10 mouse cellular contexts compared by ENCODE assay signal in the genomic region with DNA sequence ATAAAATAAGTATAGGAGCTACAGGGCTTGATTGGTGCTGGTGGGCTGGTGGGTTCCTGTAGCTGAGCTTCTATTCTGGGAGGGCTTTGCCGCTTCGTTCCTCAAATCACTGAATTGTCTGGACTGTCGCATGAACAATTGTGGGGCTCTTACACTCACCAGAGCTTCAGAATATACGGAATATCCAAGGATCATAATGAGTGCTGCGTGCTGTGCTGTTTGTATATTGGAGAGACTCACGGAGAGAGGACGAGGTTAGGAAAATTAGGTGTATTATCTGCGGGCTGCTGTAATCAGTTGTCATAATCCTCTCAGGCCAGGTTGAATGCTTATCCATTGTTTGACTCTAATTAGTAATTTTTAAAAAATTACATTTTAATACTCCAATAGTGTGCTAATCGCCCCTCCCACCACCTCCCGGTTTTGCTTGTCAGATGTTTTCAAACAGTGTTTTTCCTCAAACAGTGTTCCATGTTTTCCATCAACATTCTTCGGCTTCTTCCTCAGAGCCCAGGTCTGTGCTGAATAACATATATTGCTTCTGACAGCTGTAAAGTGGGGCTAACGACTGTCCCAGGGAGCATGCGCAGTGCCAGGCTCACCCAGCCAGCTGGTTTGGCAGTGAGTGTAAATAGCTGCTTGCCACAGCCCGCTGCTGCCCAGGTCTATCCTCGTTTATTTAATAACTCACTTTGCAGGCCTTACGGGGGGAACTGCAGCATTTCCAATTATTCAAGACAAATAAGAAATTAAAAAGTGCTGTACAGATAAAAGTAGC.
A peak's percentile ranks its signal among the peaks of the same experiment; 100 is the strongest.
DNase-seq lines count a peak whose midpoint lies in the region; ATAC-seq and TF ChIP-seq lines count a peak whose summit lies in the region.
"Had no signal": no experiment of that assay in that cellular context is flagged by ENCODE, and none has a peak within 500 bp of the region (broad histone marks: within the 10 kb centered on the region; RNA-seq: fewer than 3 reads in every experiment).

No protein-coding gene starts in this region.

- H3K9ac ChIP-seq in forebrain, embryonic 12.5 days, result no peak overlapping the region
- no peak overlapping the region for H3K9ac ChIP-seq in lung, embryonic 14.5 days
- H3K9ac ChIP-seq in lung, postnatal 0 days (replicated peaks; ENCODE audit: low read depth), result no peak overlapping the region
- no peak overlapping the region for H3K9ac ChIP-seq in embryonic facial prominence, embryonic 15.5 days
- H3K9ac ChIP-seq: liver, embryonic 14.5 days had no signal

- H3K36me3 ChIP-seq in forebrain, embryonic 12.5 days (replicated peaks), result no peaks in the 10 kb centered on the region
- no peaks in the 10 kb centered on the region for H3K36me3 ChIP-seq in forebrain, embryonic 10.5 days (replicated peaks)
- H3K36me3 ChIP-seq in lung, embryonic 14.5 days (ENCODE audit: insufficient read depth), result no peaks in the 10 kb centered on the region
- H3K36me3 ChIP-seq in lung, postnatal 0 days (ENCODE audit: insufficient read depth, low read length), result no peaks in the 10 kb centered on the region
- no peaks in the 10 kb centered on the region for H3K36me3 ChIP-seq in embryonic facial prominence, embryonic 15.5 days

- peak; percentile 61; the same call in 1 of the 2 replicates for ATAC-seq in forebrain, embryonic 12.5 days (ENCODE audit: low FRiP score)
- no peak for ATAC-seq in lung, embryonic 14.5 days (ENCODE audit: insufficient read depth)
- no peak for ATAC-seq in lung, postnatal 0 days
- ATAC-seq in embryonic facial prominence, embryonic 15.5 days (ENCODE audit: insufficient number of reproducible peaks, low FRiP score, low TSS enrichment, low read depth), result no peak
- ATAC-seq in megakaryocyte, adult 5-6 weeks (ENCODE audit: poor library complexity, severe bottlenecking), result no peak

- no peak overlapping the region for H3K27ac ChIP-seq in forebrain, embryonic 12.5 days
- H3K27ac ChIP-seq in forebrain, embryonic 10.5 days, result no peak overlapping the region
- no peak overlapping the region for H3K27ac ChIP-seq in lung, embryonic 14.5 days (ENCODE audit: low read depth)
- no peak overlapping the region for H3K27ac ChIP-seq in lung, postnatal 0 days (ENCODE audit: low read length)
- H3K27ac ChIP-seq in embryonic facial prominence, embryonic 15.5 days (replicated peaks), result no peak overlapping the region
- H3K27ac ChIP-seq: liver, embryonic 14.5 days had no signal

- H3K27me3 ChIP-seq in forebrain, embryonic 12.5 days, result no peaks in the 10 kb centered on the region
- no peaks in the 10 kb centered on the region for H3K27me3 ChIP-seq in forebrain, embryonic 10.5 days (ENCODE audit: poor library complexity, severe bottlenecking)
- no peaks in the 10 kb centered on the region for H3K27me3 ChIP-seq in lung, embryonic 14.5 days (ENCODE audit: insufficient read depth, low read length)
- no peaks in the 10 kb centered on the region for H3K27me3 ChIP-seq in lung, postnatal 0 days (replicated peaks; ENCODE audit: insufficient read depth, low read length)
- H3K27me3 ChIP-seq in embryonic facial prominence, embryonic 15.5 days, result no peaks in the 10 kb centered on the region

- peak overlapping the region; percentile 3; the same call in 1 of the 2 replicates for H3K4me2 ChIP-seq in forebrain, embryonic 12.5 days
- H3K4me2 ChIP-seq in lung, embryonic 14.5 days, result peak overlapping the region; percentile 34
- H3K4me2 ChIP-seq in lung, postnatal 0 days (replicated peaks; ENCODE audit: low read depth, low read length), result no peak overlapping the region
- peak overlapping the region; percentile 25 for H3K4me2 ChIP-seq in embryonic facial prominence, embryonic 15.5 days (replicated peaks)

- 61% methylated on average over 16 of the region's 16 CpGs for WGBS in forebrain, embryonic 12.5 days
- WGBS in forebrain, embryonic 10.5 days, result 85% methylated on average over 16 of the region's 16 CpGs
- WGBS in lung, embryonic 14.5 days, result 54% methylated on average over 16 of the region's 16 CpGs
- WGBS in lung, postnatal 0 days, result 70% methylated on average over 16 of the region's 16 CpGs
- 59% methylated on average over 16 of the region's 16 CpGs for WGBS in embryonic facial prominence, embryonic 15.5 days

- TF ChIP-seq EP300 in lung, postnatal 0 days (IDR thresholded peaks at IDR 0.05), result no peak

- H3K9me3 ChIP-seq in forebrain, embryonic 12.5 days, result no peaks in the 10 kb centered on the region
- H3K9me3 ChIP-seq in forebrain, embryonic 10.5 days, result no peaks in the 10 kb centered on the region
- no peaks in the 10 kb centered on the region for H3K9me3 ChIP-seq in lung, embryonic 14.5 days (ENCODE audit: low read depth, low read length)
- no peaks in the 10 kb centered on the region for H3K9me3 ChIP-seq in lung, postnatal 0 days (ENCODE audit: low read length)
- no peaks in the 10 kb centered on the region for H3K9me3 ChIP-seq in embryonic facial prominence, embryonic 15.5 days (replicated peaks)

- no peak for TF ChIP-seq CTCF in lung, embryonic 14.5 days (IDR thresholded peaks at IDR 0.05; ENCODE audit: low read depth)
- TF ChIP-seq CTCF in lung, postnatal 0 days (IDR thresholded peaks at IDR 0.05), result no peak

- DNase-seq in forebrain, embryonic 10.5 days (ENCODE audit: extremely low spot score, low spot score), result no peak
- DNase-seq in lung, embryonic 14.5 days, result peak; percentile 13
- no peak for DNase-seq in lung, postnatal 0 days (ENCODE audit: low spot score)
- DNase-seq in retina, embryonic 14.5 days (ENCODE audit: low spot score), result peak; percentile 82
- no peak for DNase-seq in adrenal gland, adult 8-10 months
- DNase-seq: kidney, adult 8-10 months had no signal

- H3K4me1 ChIP-seq in forebrain, embryonic 12.5 days, result peaks cover 3% of the 10 kb centered on the region; the same call in 1 of the 2 replicates
- peaks cover 8% of the 10 kb centered on the region for H3K4me1 ChIP-seq in forebrain, embryonic 10.5 days
- H3K4me1 ChIP-seq in lung, embryonic 14.5 days (ENCODE audit: insufficient read depth), result no peaks in the 10 kb centered on the region
- no peaks in the 10 kb centered on the region for H3K4me1 ChIP-seq in lung, postnatal 0 days (ENCODE audit: insufficient read depth, low read depth, low read length)
- no peaks in the 10 kb centered on the region for H3K4me1 ChIP-seq in embryonic facial prominence, embryonic 15.5 days

- H3K4me3 ChIP-seq in forebrain, embryonic 12.5 days (replicated peaks), result no peak overlapping the region
- no peak overlapping the region for H3K4me3 ChIP-seq in forebrain, embryonic 10.5 days
- H3K4me3 ChIP-seq in lung, embryonic 14.5 days (ENCODE audit: low read depth, low read length), result no peak overlapping the region
- H3K4me3 ChIP-seq in lung, postnatal 0 days (ENCODE audit: low read depth, low read length), result no peak overlapping the region
- H3K4me3 ChIP-seq in embryonic facial prominence, embryonic 15.5 days (replicated peaks), result 0 out of 2 replicates have a peak overlapping the region, but pooled peaks have one; percentile 12

Comparison
In these comparisons a context has a peak if more than half of its experiments do, and no peak if none do; other contexts are left out.
1. DNase-seq: peak in lung, embryonic 14.5 days (single experiment) and retina, embryonic 14.5 days (single experiment); none in forebrain, embryonic 10.5 days (single experiment), lung, postnatal 0 days (single experiment) and adrenal gland, adult 8-10 months (single experiment).